Mouse (Mus musculus) forelimb bud, embryonic 11.5 days (tissue): ENCODE results near the gene Actn4.
A peak's percentile ranks its signal among the peaks of the same experiment; 100 is the strongest.
"Not testable (repeated sequence)": the region's sequence is repeated elsewhere in the genome, so short reads cannot be mapped to it uniquely, and the experiment has no call there.

Experiments used
- DNase-seq: peaks from one replicate; pipeline ENCODE4 v3.0.0-alpha.2; 2012; ENCODE audit warnings: low read depth, low spot score

The Actn4 gene

GRCm38 (mm10) chr7:28969672-28970394 is 7.7 kb upstream of the Actn4 start:
- no peak for DNase-seq

GRCm38 (mm10) chr7:28969271-28969670 is 7.1 kb upstream of the Actn4 start:
- no peak for DNase-seq

- DNase-seq, result not testable (repeated sequence)
These were observed 6.0 kb upstream of the Actn4 start for GRCm38 (mm10) chr7:28968120-28968519.

- DNase-seq, result no peak
These were observed 4.8 kb upstream of the Actn4 start for GRCm38 (mm10) chr7:28966751-28967505.

GRCm38 (mm10) chr7:28966181-28966580 is 4.0 kb upstream of the Actn4 start:
- no peak for DNase-seq

- no peak for DNase-seq
These were observed 3.3 kb upstream of the Actn4 start for GRCm38 (mm10) chr7:28965346-28965840.

GRCm38 (mm10) chr7:28963399-28963923 is 1.3 kb upstream of the Actn4 start:
- DNase-seq, result no peak

GRCm38 (mm10) chr7:28961584-28961926 is 585 bp downstream of the Actn4 start:
- no peak for DNase-seq

- no peak for DNase-seq
These were observed 1.6 kb downstream of the Actn4 start for GRCm38 (mm10) chr7:28960354-28961046.

- no peak for DNase-seq
These were observed 2.6 kb downstream of the Actn4 start for GRCm38 (mm10) chr7:28959505-28960045.

GRCm38 (mm10) chr7:28958770-28959169 is 3.4 kb downstream of the Actn4 start:
- DNase-seq, result no peak

GRCm38 (mm10) chr7:28957997-28958725 is 4.0 kb downstream of the Actn4 start:
- no peak for DNase-seq

GRCm38 (mm10) chr7:28957286-28957685 is 4.9 kb downstream of the Actn4 start:
- DNase-seq, result no peak

GRCm38 (mm10) chr7:28956270-28956669 is 5.9 kb downstream of the Actn4 start:
- DNase-seq, result no peak

- no peak for DNase-seq
These were observed 6.7 kb downstream of the Actn4 start for GRCm38 (mm10) chr7:28955295-28955897.

- DNase-seq, result no peak
These were observed 7.4 kb downstream of the Actn4 start for GRCm38 (mm10) chr7:28954773-28955172.

- peak; percentile 66 for DNase-seq
These were observed 8.4 kb downstream of the Actn4 start for GRCm38 (mm10) chr7:28953476-28954376.

- no peak for DNase-seq
These were observed 9.4 kb downstream of the Actn4 start for GRCm38 (mm10) chr7:28952786-28953185.

GRCm38 (mm10) chr7:28951764-28952163 is 10.4 kb downstream of the Actn4 start:
- DNase-seq, result no peak
